Mouse (Mus musculus): ENCODE measurements around the gene Rps11.
"Not testable (repeated sequence)": the region's sequence is repeated elsewhere in the genome, so short reads cannot be mapped to it uniquely, and the experiment has no call there.

Gene Rps11

GRCm38 (mm10) chr7:45133446-45134159 lies 9.4 kb upstream of the Rps11 start:
- DNase-seq (ENCODE audit: low spot score): no peak

GRCm38 (mm10) chr7:45131850-45132249 lies 7.6 kb upstream of the Rps11 start:
- no peak for DNase-seq (ENCODE audit: low spot score)

GRCm38 (mm10) chr7:45129776-45130512 lies 5.7 kb upstream of the Rps11 start:
- no peak for DNase-seq (ENCODE audit: low spot score)

GRCm38 (mm10) chr7:45129318-45129717 lies 5.1 kb upstream of the Rps11 start:
- no peak for DNase-seq (ENCODE audit: low spot score)

GRCm38 (mm10) chr7:45128624-45129246 lies 4.5 kb upstream of the Rps11 start, which contains the start of gene Rpl13a:
Gene Rpl13a, minus strand, starts transcription at chr7:45128761.
- DNase-seq (ENCODE audit: low spot score): peak; percentile 99

GRCm38 (mm10) chr7:45127700-45128224 lies 3.5 kb upstream of the Rps11 start:
- DNase-seq (ENCODE audit: low spot score): no peak

- DNase-seq (ENCODE audit: low spot score): no peak
Observed at GRCm38 (mm10) chr7:45126844-45127699, 2.8 kb upstream of the Rps11 start.

- DNase-seq (ENCODE audit: low spot score): no peak
Observed at GRCm38 (mm10) chr7:45126147-45126843, 2.1 kb upstream of the Rps11 start.

GRCm38 (mm10) chr7:45125649-45126048 lies 1.4 kb upstream of the Rps11 start:
- not testable (repeated sequence) for DNase-seq (ENCODE audit: low spot score)

GRCm38 (mm10) chr7:45125144-45125600 lies 933 bp upstream of the Rps11 start:
- no peak for DNase-seq (ENCODE audit: low spot score)

- DNase-seq (ENCODE audit: low spot score): peak; percentile 44
Observed at GRCm38 (mm10) chr7:45123186-45123570, 1.1 kb downstream of the Rps11 start.

GRCm38 (mm10) chr7:45122561-45123185 lies 1.6 kb downstream of the Rps11 start:
- DNase-seq (ENCODE audit: low spot score): no peak

GRCm38 (mm10) chr7:45121966-45122365 lies 2.3 kb downstream of the Rps11 start:
- DNase-seq (ENCODE audit: low spot score): no peak

GRCm38 (mm10) chr7:45121404-45121803 lies 2.8 kb downstream of the Rps11 start:
- peak; percentile 93 for DNase-seq (ENCODE audit: low spot score)

- no peak for DNase-seq (ENCODE audit: low spot score)
Observed at GRCm38 (mm10) chr7:45119780-45120709, 4.2 kb downstream of the Rps11 start.

- no peak for DNase-seq (ENCODE audit: low spot score)
Observed at GRCm38 (mm10) chr7:45118336-45118735, 5.9 kb downstream of the Rps11 start.

- no peak for DNase-seq (ENCODE audit: low spot score)
Observed at GRCm38 (mm10) chr7:45117566-45117965, 6.7 kb downstream of the Rps11 start.

- no peak for DNase-seq (ENCODE audit: low spot score)
Observed at GRCm38 (mm10) chr7:45113476-45113875, 10.8 kb downstream of the Rps11 start.

GRCm38 (mm10) chr7:45112529-45112928 lies 11.7 kb downstream of the Rps11 start:
- DNase-seq (ENCODE audit: low spot score): no peak

Data from T-cell, adult 2 months (primary cell).